Mouse (Mus musculus) neutrophil, adult 83 days (primary cell): ENCODE measurements around the gene Gm10837. TPM values are rescaled to one million over a fixed set of nuclear protein-coding genes. Genes with fewer than 3 reads are reported as not detected.

ENCODE experiments used
- total RNA-seq, 2 experiments: library from RNA; stranded (reverse); gene quantifications; one replicate each; pipeline ENCODE4 v1.2.4; 2023

The Gm10837 gene
- not detected for total RNA-seq

GRCm38 (mm10) chr14:122490441-122491328 is at the start of gene Gm10837:
Gene Gm10837 (plus strand): TSS chr14:122490586.

GRCm38 (mm10) chr14:122450496-122451382 is 39.6 kb upstream of the Gm10837 start, which contains the start of gene Gm5089:
Gene Gm5089 (minus strand): TSS chr14:122451115.

GRCm38 (mm10) chr14:122464763-122465741 is 25.3 kb upstream of the Gm10837 start, which contains the start of gene Zic5:
Gene Zic5 (minus strand): TSS chr14:122465677.

DNA sequence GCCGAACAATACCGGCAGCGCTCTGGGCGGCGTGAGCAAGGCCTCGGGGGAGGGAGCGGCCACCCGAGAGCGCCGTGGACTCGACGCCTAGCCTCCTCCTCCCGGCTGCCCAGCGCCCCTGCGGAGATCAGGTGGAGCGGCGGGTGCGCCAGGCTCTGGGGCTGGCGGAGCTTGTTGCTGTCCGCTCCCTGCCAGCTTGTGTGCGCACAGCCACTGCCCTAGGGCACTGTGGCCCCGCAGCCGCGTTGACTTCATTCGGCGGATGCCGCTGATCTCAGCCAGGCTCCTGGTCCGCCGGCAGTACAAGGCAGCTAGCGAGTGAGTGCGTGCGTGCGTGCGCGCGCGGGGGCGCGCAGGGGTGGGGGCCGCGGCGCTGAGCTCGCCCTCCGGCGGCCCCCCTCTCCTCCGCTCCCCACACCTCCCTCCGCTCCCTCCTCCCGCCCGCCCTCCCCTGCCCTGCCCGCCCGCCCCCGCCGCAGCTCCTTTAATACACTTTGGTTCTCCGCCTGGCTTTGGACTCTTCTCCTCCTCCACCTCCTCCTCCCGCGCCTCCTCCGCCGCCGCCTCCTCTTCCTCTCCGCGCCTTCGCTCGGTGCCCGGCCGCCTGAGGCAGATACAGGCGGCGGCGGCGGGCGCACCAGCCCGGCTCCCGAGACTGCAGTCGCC is 15.4 kb upstream of the Gm10837 start, which contains the start of gene Zic2:
Zic2 (plus strand) TSS at position 545 of the 666 bp plus-strand sequence.

GRCm38 (mm10) chr14:122534017-122534924 is 43.9 kb downstream of the Gm10837 start, which contains the start of gene Pcca:
Gene Pcca (plus strand): TSS chr14:122534324.

Other genes with a start within 250 kb of the Gm10837 start
- gene Gm5089, start 39.5 kb upstream of the Gm10837 start, total RNA-seq: not detected
- not detected for gene Zic5, start 24.9 kb upstream of the Gm10837 start, total RNA-seq
- gene Zic2, start 15.2 kb upstream of the Gm10837 start, total RNA-seq: not detected
- gene Pcca, start 43.7 kb downstream of the Gm10837 start, total RNA-seq: 10 to 100 TPM; 11.0 to 11.7 TPM